Mouse (Mus musculus) adrenal gland, postnatal 14 days (tissue): Measurements from ENCODE around the gene Cd247. TPM values are rescaled to one million over a fixed set of nuclear protein-coding genes. Genes with fewer than 3 reads are reported as not detected.

Experiments
- DNase-seq: peaks from one replicate; pipeline ENCODE4 v3.0.0; 2021; ENCODE audit warnings: mixed read lengths
- total RNA-seq: library from RNA; stranded (reverse); gene quantifications from 2 replicates; pipeline ENCODE4 v1.2.3, GENCODE M21; 2021

Gene Cd247
- total RNA-seq, 1 experiment from 2014 or later = 1.3 TPM

- peak; percentile 84 for DNase-seq
These were observed 65.4 kb downstream of the Cd247 start for GRCm38 (mm10) chr1:165853729-165854420.

- DNase-seq = no peak
These were observed 67.5 kb downstream of the Cd247 start for GRCm38 (mm10) chr1:165855759-165856545.

- DNase-seq = no peak
These were observed 68.8 kb downstream of the Cd247 start for GRCm38 (mm10) chr1:165857279-165857678.

GRCm38 (mm10) chr1:165858356-165858755, 69.9 kb downstream of the Cd247 start:
- peak; percentile 36 for DNase-seq

GRCm38 (mm10) chr1:165860373-165861234, 72.1 kb downstream of the Cd247 start:
- no peak for DNase-seq

GRCm38 (mm10) chr1:165861235-165861609, 72.7 kb downstream of the Cd247 start:
- no peak for DNase-seq

GRCm38 (mm10) chr1:165862059-165862458, 73.6 kb downstream of the Cd247 start:
- no peak for DNase-seq

GRCm38 (mm10) chr1:165864864-165865795, 76.6 kb downstream of the Cd247 start:
- DNase-seq = no peak

GRCm38 (mm10) chr1:165866630-165867280, 78.3 kb downstream of the Cd247 start:
- no peak for DNase-seq

GRCm38 (mm10) chr1:165868659-165869058, 80.2 kb downstream of the Cd247 start:
- no peak for DNase-seq

GRCm38 (mm10) chr1:165874645-165875044, 86.2 kb downstream of the Cd247 start:
- DNase-seq = no peak

- DNase-seq = no peak
These were observed 87.2 kb downstream of the Cd247 start for GRCm38 (mm10) chr1:165875520-165876284.

GRCm38 (mm10) chr1:165878751-165879150, 90.3 kb downstream of the Cd247 start:
- DNase-seq = no peak

GRCm38 (mm10) chr1:165882146-165882900, 93.8 kb downstream of the Cd247 start:
- no peak for DNase-seq

GRCm38 (mm10) chr1:165891686-165892085, 103.2 kb downstream of the Cd247 start:
- DNase-seq = no peak

GRCm38 (mm10) chr1:165903596-165903995, 115.1 kb downstream of the Cd247 start:
- DNase-seq = no peak

GRCm38 (mm10) chr1:165908153-165908552, 119.7 kb downstream of the Cd247 start:
- no peak for DNase-seq

- DNase-seq = no peak
These were observed 120.3 kb downstream of the Cd247 start for GRCm38 (mm10) chr1:165908806-165909205.

- DNase-seq = no peak
These were observed 121.0 kb downstream of the Cd247 start for GRCm38 (mm10) chr1:165909471-165909870.
